Mouse (Mus musculus) macrophage (primary cell): ENCODE data around the gene Mmp9. TPM values are rescaled to one million over a fixed set of nuclear protein-coding genes. Genes with fewer than 3 reads are reported as not detected.

Experiments used
- H3K27ac ChIP-seq: fragments of 350-480 bp; formaldehyde crosslinking; 2 replicates; pipeline ENCODE4 v1.9.0; 2021
- H3K36me3 ChIP-seq: fragments of 350-480 bp; formaldehyde crosslinking; 2 replicates; pipeline ENCODE4 v1.9.0; 2021; ENCODE audit errors: inconsistent target
- H3K4me3 ChIP-seq: fragments of 350-480 bp; formaldehyde crosslinking; 2 replicates; pipeline ENCODE4 v1.9.0; 2021; ENCODE audit errors: inconsistent target
- H3K79me2 ChIP-seq: fragments of 350-480 bp; formaldehyde crosslinking; 2 replicates; pipeline ENCODE4 v1.9.0; 2021; ENCODE audit errors: inconsistent target
- WGBS: methylation state at CpG from one replicate; pipeline ENCODE4 v1.1.7; 2026; ENCODE audit warnings: inconsistent platforms; ENCODE audit not compliant: missing documents; 5-methylcytosine and 5-hydroxymethylcytosine counted together
- polyA plus RNA-seq: library from polyadenylated mRNA; stranded (reverse); fragments of 250-400 nt; gene quantifications from 3 replicates; pipeline ENCODE4 v1.2.4, GENCODE M21; 2018; ENCODE audit warnings: inconsistent platforms

Gene Mmp9
- polyA plus RNA-seq, 1 experiment from 2014 or later, result 2.2 TPM

DNA sequence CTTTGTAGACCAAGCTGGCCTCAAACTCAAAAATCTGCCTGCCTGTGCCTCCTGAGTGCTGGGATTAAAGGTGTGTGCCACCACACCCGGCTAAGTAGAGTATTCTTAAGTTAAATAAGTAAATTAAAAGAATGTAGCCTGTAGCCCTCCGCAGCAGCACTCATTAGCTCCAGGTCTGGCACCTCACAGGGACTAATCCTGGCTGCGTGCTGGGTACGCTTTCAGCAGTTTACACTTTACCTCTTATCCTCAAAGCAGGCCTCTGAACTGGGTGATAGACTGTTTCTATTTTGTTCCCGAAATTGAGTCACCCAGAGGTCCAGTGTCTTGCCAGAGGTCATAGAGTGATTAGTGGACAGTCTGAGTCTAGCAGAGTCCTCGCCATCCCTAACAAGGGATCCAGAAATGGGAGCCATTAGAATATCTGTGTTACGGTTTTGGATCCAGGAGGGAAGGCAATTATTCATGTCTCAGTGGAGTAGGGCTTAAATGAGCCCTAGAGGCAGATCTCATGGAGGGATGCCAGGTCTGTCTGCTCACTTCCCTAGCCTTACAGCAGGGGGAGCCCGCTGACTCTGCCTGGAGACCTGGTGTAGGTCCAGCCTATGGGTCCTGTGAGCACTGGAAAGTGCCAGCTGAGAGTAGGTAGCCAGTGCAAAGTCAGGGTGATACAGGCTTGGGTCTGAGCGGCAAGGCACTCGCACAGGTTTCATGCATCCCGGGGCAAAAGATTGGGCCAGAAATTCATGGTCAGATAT lies 16.3 kb upstream of the Mmp9 start:
- WGBS, result 48% methylated on average over 11 of the region's 11 CpGs
- H3K27ac ChIP-seq, result no peak overlapping the region
- no peaks in the 10 kb centered on the region for H3K36me3 ChIP-seq
- no peaks in the 10 kb centered on the region for H3K79me2 ChIP-seq
- H3K4me3 ChIP-seq, result no peak overlapping the region

DNA sequence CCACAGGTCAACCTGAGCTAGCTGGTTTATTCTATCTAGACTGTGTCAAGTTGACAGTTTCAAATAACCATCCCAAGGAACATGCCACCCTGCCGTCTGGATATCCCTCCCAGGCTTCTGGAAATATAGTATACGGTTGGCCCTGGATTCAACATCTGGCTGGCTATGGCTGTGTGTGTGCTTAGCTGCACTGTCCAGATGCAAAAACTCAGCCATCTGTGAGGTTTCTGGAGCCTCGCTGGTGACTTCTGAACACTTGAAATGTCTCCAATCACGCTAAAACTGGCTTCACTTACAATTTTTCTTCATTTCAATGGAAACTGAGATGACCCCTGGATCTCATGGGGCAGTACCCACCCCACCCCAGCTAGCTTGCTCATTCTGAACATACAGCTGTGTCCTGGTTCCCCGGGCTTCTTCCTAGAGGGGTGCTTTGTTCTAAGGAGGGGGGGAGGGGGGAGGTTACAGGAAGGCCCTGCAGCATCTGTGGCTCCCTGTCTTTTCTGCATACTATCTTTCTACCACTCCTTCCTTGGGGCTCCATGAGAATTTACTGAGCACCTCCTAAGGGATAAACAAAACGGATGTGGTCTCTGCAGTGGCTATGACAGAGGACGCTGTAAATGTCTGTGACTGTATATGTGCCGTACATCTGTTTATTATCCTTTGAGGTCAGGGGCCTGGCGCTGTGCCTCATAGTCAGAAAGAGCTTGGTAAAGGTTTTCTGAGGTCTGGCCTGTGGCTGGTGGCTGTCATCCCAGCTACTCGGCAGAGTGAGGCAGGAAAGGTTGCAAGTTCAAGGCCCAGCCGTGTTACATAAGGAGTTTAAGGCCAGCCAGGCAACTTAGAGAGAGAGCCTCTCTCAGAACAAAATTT lies 9.6 kb upstream of the Mmp9 start:
- no peak overlapping the region for H3K4me3 ChIP-seq
- no peak overlapping the region for H3K27ac ChIP-seq
- H3K79me2 ChIP-seq, result no peaks in the 10 kb centered on the region
- 72% methylated on average over 11 of the region's 11 CpGs for WGBS
- no peaks in the 10 kb centered on the region for H3K36me3 ChIP-seq

DNA sequence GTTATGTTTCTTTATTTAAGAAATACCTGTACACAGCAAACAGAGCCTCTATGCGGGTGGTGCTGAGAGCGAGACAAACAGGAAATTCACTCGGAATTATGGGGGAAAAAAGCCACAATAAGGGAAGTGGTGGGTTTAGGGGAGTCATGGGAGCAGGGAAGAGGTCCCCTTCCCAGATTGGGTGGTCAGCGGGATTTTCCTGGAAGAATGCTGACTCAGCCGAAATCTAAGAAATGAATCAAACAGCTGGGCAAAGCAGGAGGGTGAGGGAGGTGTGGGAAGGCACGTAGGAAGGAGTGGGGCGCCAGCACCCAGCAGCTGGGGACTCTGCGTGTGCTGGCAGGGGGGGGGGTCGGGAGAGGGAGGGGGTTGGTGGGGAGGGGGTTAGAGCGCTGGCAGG lies 7.0 kb upstream of the Mmp9 start:
- WGBS, result 18% methylated on average over 8 of the region's 10 CpGs
- H3K27ac ChIP-seq, result no peak overlapping the region

DNA sequence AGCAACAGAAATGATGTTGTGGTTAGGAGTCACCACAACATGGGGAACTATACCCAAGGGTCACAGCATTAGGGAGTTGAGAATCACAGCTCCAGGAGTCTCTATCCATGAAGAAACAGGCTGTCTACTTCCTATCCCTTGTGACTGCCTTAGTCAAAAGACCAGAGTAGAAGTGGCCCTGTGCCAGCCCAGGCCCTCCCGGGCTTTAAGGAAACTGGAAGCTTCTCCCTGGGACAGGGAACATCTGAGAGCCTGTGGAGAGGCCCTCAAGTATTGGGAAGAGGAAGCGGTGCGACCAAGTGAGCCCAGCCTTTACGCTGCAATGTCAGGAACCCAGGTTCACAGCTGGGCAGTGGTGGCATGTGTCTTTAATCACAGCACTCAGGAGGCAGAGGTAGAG lies 4.6 kb upstream of the Mmp9 start:
- no peaks in the 10 kb centered on the region for H3K36me3 ChIP-seq
- H3K4me3 ChIP-seq, result no peak overlapping the region
- H3K27ac ChIP-seq, result no peak overlapping the region
- 21% methylated on average over 4 of the region's 4 CpGs for WGBS
- H3K79me2 ChIP-seq, result no peaks in the 10 kb centered on the region

More for the DNA sequence above, 7.0 kb upstream of the Mmp9 start:
- no peaks in the 10 kb centered on the region for H3K36me3 ChIP-seq
- H3K79me2 ChIP-seq, result no peaks in the 10 kb centered on the region
- H3K4me3 ChIP-seq, result no peak overlapping the region

DNA sequence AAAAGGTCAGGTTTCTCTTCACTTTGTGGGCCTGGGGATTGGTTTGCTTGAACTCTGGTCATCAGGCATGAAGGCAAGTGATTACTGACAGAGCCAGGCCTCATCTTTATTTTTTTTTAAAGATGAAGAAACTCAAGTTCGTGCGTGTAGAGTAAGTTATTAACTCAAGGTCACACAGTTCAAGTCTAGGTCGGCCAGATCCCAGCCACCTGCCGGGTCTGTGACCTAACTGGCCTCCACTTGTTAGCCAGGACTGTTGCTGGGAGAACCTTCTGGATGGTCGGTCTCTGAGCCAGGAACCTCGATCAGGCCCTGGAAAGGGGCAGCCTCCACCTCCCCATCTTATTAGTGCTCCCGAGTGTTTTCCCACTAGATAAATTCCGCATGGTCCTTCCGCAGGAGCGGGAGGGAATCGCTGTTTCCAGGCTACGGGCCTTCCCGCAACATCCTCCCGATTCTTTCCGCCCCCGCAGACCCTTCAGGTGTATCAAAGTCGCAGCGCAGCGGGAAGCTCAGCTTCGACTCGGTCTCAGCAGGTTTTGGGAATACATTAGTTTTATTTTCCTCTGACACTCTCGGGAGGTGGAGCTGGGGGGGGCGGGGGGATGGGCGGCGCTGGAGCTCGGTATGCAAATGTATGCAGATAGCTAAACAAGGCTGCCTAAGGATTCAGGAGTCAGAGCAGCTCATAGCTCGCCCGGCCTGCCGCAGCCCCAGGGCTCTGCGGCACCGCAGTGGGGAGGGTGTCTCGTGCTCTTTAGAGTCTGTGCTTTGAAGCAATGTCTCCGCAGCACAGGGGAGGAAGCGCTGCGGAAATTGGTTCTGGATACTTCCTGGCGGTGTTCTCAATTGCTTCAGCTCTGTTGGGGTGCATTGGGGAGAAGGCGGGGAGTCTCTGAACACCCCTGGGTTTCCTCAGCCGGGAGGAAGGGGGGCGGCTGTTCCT lies 2.2 kb upstream of the Mmp9 start:
- no peaks in the 10 kb centered on the region for H3K79me2 ChIP-seq
- H3K27ac ChIP-seq, result no peak overlapping the region
- WGBS, result 15% methylated on average over 39 of the region's 39 CpGs
- H3K4me3 ChIP-seq, result no peak overlapping the region
- H3K36me3 ChIP-seq, result no peaks in the 10 kb centered on the region

DNA sequence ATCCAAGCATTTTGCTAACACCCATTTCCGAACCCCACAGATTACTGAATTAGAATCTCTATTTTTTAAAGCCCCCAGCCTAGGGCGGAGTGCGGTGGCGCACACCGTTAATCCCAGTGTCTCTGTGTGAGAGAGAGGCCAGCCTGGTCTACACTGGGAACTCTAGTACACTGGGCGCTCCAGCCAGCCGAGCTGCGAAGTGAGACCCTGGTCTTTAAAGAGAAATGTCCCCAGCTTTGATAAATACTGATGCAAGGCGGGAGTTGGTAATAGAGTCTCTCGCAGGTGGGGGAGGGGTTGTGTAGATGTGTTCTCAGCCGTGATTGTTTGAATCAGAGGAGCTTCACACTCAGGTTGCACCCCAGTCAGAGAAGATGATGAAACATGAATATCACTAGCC lies 1.5 kb upstream of the Mmp9 start:
- Histone ChIP-seq H3K79me2 (no peaks in the 10 kb centered on the region), H3K4me3 (no peak overlapping the region), H3K27ac (no peak overlapping the region), H3K36me3 (no peaks in the 10 kb centered on the region)
- WGBS, result 10% methylated on average over 11 of the region's 11 CpGs

DNA sequence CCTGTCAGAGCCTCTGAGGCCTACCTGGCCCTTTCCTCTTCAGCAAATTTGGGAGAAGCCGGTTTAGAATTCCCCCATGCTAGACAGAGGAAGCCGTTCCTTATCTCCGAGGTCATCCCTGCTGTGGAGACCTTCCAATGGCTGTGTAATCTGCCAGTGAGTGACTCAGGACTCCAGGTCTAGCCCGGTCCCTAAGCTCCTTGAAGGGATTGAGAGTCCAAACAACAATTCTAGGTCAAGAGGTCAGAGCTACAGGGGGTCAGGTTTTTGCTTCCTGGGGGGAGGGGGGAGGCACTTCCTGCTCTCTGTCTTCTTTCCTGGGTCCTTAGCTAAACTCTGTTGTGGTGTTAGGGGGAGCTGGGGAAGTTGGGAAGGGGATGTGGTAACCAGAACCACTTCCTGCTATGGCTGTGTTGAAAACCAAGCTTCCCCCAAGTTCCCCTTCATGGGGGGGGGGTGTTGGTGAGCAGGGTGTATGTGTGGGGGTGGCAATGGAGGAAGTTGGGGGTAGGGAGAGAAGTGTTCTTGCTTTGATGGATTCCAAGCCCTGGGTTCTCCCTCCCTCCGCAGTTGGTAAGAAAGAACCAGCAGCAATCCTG lies 2.2 kb downstream of the Mmp9 start:
- Histone ChIP-seq H3K4me3 (no peak overlapping the region), H3K79me2 (no peaks in the 10 kb centered on the region), H3K27ac (no peak overlapping the region), H3K36me3 (no peaks in the 10 kb centered on the region)
- WGBS, result 0% methylated on average over 5 of the region's 5 CpGs

DNA sequence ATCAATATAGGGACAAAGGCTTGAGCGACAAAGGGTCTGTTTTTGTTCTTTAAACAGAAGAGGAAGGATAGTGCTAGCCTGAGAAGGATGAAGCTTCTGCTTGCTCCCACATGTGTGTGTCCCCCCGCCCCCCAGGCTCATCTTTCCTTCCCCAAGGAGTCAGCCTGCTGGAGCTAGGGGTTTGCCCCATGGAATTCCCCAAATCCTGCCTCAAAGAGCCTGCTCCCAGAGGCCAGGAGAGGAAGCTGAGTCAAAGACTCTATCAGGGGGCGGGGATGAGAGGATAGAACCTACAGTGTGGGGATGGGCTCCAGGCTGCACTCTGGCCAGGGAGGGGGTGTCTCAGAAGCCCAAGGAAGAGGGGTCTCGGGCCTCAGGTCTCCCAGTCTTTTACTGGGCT lies 6.9 kb downstream of the Mmp9 start:
- Histone ChIP-seq H3K27ac (no peak overlapping the region), H3K79me2 (no peaks in the 10 kb centered on the region), H3K4me3 (no peak overlapping the region), H3K36me3 (no peaks in the 10 kb centered on the region)
- WGBS, result 21% methylated on average over 4 of the region's 4 CpGs

DNA sequence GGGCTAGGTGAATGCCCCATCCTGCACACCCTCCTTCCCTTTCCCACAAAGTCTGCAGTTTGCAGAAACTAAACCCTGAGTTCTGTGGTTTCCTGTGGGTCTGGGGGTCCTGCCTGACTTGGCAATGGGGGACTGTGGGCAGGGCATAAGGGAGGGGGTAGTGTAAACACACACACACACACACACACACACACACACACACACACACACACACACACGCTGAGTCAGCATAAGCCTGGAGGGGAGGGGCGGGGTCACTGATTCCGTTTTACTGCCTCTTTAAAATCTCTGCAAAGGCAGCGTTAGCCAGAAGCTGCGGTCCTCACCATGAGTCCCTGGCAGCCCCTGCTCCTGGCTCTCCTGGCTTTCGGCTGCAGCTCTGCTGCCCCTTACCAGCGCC lies 7.3 kb downstream of the Mmp9 start:
- Histone ChIP-seq H3K27ac (no peak overlapping the region), H3K79me2 (no peaks in the 10 kb centered on the region), H3K4me3 (no peak overlapping the region), H3K36me3 (no peaks in the 10 kb centered on the region)
- WGBS, result 0% methylated on average over 4 of the region's 7 CpGs

DNA sequence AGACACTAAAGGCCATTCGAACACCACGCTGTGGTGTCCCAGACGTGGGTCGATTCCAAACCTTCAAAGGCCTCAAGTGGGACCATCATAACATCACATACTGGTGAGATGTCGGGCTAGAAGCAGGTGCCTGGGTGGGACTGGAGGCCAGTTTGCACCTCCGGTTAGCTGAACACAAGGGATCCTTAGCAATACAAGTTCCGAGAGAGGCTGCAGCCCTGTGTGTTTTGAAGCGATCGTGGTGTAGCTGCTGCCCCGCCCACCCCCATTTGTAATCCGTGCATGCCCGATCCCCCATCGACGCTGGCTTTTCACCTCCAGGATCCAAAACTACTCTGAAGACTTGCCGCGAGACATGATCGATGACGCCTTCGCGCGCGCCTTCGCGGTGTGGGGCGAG lies 8.4 kb downstream of the Mmp9 start:
- 10% methylated on average over 25 of the region's 25 CpGs for WGBS
- H3K79me2 ChIP-seq, result no peaks in the 10 kb centered on the region
- H3K4me3 ChIP-seq, result no peak overlapping the region
- no peak overlapping the region for H3K27ac ChIP-seq
- H3K36me3 ChIP-seq, result no peaks in the 10 kb centered on the region

DNA sequence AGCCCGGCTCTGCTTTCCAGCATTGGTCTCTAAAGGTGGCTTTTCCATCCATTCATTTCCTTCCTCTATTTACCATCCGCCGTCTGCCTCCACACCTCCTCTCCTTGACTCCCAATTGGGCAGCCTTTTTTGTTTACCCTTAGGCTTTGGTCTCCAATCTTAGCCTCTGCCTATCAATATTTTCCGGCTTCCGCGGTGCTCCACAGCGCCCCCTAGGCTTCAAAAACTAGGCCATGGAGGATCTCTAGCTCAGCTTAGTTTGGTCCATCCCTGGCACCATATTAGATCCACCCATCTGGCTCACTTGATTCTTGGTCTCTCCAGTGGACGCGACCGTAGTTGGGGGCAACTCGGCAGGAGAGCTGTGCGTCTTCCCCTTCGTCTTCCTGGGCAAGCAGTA lies 9.9 kb downstream of the Mmp9 start:
- H3K27ac ChIP-seq, result no peak overlapping the region
- H3K79me2 ChIP-seq, result no peaks in the 10 kb centered on the region
- H3K36me3 ChIP-seq, result no peaks in the 10 kb centered on the region
- 33% methylated on average over 13 of the region's 13 CpGs for WGBS
- no peak overlapping the region for H3K4me3 ChIP-seq

DNA sequence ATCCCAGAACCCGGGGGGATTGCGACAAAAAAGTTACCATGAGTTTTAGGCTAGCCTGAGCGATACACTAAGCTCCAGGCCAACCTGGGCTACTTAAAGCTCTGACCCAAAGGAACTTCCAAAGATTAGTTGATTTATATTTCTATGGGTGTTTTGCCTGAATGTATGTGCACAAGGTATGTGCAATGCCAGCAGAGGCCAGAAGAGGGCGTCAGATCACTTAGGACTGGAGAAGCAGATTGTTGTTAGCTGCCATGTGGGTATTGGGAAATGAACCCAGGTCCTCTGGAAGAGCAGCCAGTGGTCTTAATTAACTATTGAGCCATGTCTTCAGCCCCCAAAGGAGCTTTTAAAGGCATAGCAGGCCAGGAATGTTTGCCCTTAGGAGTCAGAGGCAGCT lies 11.2 kb downstream of the Mmp9 start:
- WGBS, result 82% methylated on average over 4 of the region's 4 CpGs
- Histone ChIP-seq H3K36me3 (no peaks in the 10 kb centered on the region), H3K79me2 (no peaks in the 10 kb centered on the region), H3K4me3 (no peak overlapping the region), H3K27ac (no peak overlapping the region)

DNA sequence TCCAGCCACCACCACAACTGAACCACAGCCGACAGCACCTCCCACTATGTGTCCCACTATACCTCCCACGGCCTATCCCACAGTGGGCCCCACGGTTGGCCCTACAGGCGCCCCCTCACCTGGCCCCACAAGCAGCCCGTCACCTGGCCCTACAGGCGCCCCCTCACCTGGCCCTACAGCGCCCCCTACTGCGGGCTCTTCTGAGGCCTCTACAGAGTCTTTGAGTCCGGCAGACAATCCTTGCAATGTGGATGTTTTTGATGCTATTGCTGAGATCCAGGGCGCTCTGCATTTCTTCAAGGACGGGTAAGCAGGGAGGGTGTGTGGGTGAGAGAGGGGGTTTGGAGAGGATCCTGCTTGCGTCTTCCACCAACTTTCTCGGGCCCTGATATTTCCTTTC lies 11.9 kb downstream of the Mmp9 start:
- no peaks in the 10 kb centered on the region for H3K79me2 ChIP-seq
- H3K36me3 ChIP-seq, result no peaks in the 10 kb centered on the region
- H3K27ac ChIP-seq, result no peak overlapping the region
- WGBS, result 29% methylated on average over 11 of the region's 13 CpGs
- no peak overlapping the region for H3K4me3 ChIP-seq

DNA sequence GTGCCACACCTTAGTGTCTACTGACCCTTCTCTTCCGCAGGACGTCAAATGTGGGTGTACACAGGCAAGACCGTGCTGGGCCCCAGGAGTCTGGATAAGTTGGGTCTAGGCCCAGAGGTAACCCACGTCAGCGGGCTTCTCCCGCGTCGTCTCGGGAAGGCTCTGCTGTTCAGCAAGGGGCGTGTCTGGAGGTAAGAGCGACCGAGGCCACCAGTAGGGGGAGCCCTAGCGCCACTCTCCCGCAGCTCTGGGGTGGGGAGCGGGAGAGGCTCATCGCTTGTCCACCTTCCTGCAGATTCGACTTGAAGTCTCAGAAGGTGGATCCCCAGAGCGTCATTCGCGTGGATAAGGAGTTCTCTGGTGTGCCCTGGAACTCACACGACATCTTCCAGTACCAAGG lies 12.6 kb downstream of the Mmp9 start:
- WGBS, result 2% methylated on average over 20 of the region's 21 CpGs
- no peak overlapping the region for H3K27ac ChIP-seq
- no peaks in the 10 kb centered on the region for H3K36me3 ChIP-seq
- H3K79me2 ChIP-seq, result no peaks in the 10 kb centered on the region
- H3K4me3 ChIP-seq, result no peak overlapping the region
